Mouse (Mus musculus) bone marrow macrophage, adult 2 months (primary cell): Measurements from ENCODE around the gene Mapt. TPM values are rescaled to one million over a fixed set of nuclear protein-coding genes. Genes with fewer than 3 reads are reported as not detected.

ENCODE experiments used
- H3K27ac ChIP-seq: 2 replicates; pipeline ENCODE4 v1.5.1; 2012; ENCODE audit warnings: low read depth, low read length; ENCODE audit not compliant: insufficient read depth
- H3K4me1 ChIP-seq: 2 replicates; pipeline ENCODE4 v1.6.1; 2012; ENCODE audit warnings: low read length; ENCODE audit not compliant: control insufficient read depth, insufficient read depth
- H3K4me3 ChIP-seq: 2 replicates; pipeline ENCODE4 v1.5.1; 2012; ENCODE audit warnings: mild to moderate bottlenecking, low read length, moderate library complexity; ENCODE audit not compliant: insufficient read depth
- CTCF ChIP-seq: IDR thresholded peaks from 2 replicates; pipeline ENCODE4 v1.5.1; 2012; ENCODE audit warnings: low read depth, mild to moderate bottlenecking, low read length, moderate library complexity
- POLR2A ChIP-seq: IDR thresholded peaks from 2 replicates; pipeline ENCODE4 v1.6.1; 2012; ENCODE audit warnings: mild to moderate bottlenecking, low read depth, low read length, borderline replicate concordance
- polyA plus RNA-seq: library from polyadenylated mRNA; stranded (reverse); fragments of >200 nt; gene quantifications from 2 replicates; pipeline ENCODE4 v1.2.4, GENCODE M21; 2012; ENCODE audit not compliant: missing spikeins, insufficient read depth, insufficient read length

Mapt gene
- polyA plus RNA-seq, 1 experiment, result not detected

DNA sequence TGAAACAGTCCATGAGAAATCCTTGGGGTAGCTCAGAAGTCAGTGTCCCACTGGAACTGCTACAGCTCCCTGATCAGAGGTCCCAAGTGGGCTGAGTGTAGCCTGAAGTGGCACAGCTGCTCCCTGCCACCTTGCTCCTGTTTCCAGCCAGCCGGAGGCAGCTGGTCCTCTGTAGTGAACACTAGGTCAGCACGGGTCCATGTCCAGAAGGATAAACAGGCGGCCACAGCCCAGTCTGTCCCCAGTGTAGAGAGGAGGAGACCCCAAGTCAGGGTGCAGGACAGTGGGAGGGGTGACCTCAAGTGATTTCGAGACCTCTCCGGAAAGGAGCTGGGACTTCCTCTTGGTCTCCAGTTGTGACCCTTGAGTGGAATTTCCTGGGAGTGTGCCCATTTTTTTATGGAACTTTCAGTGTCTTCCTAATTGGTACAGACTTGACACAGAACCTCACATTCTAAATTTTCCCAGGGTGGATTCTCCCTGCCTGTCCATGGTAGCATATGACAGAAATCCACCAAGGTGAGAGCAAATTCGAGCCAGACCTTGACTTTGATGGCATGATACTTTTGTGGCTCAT is 16.0 kb downstream of the Mapt start:
- no peak for TF ChIP-seq POLR2A
- no peak for TF ChIP-seq CTCF
- Histone ChIP-seq H3K27ac (no peak overlapping the region), H3K4me3 (no peak overlapping the region), H3K4me1 (peaks cover 4% of the 10 kb centered on the region)

DNA sequence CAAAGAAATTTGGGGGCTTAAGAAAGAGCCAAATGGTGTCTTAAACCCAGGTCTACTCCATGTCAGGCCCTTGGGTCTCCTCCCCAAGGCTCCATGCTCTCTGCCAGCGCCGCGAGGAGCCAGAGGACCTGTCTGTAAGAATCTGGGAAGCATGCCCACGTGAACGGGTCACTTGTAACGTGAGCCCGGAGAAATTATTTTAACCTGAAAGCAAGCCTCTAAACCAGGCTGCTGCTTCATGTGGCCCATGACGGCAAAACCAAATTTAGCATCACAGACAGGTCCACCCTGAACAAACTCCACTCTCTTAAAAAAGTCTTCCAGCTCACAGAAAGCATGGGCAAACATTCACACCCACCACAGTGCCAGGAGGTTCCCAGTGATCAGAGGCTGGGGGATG is 18.2 kb downstream of the Mapt start:
- TF ChIP-seq CTCF, result no peak
- TF ChIP-seq POLR2A, result no peak
- H3K4me3 ChIP-seq, result no peak overlapping the region
- no peak overlapping the region for H3K27ac ChIP-seq
- H3K4me1 ChIP-seq, result peaks cover 15% of the 10 kb centered on the region

DNA sequence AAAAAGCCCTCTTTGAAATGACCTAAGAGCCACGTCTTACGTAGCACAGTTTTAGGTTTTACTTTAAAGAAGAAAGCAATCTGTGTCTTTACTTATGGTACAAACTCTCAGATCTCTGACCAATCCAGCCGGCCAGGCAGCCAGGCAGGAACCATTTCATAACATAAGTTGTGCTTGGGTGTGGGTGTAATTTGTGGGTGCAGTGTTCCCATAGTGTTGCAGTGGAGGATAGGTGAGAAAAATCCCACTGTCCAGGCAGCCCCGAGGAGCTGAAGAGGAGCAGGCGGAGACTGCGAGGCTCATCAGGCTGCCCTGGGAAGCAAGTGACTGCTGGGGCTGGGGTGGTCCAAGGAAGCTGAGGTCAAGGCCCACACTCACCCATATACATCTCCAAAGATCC is 19.9 kb downstream of the Mapt start:
- peaks cover 18% of the 10 kb centered on the region for H3K4me1 ChIP-seq
- H3K27ac ChIP-seq, result no peak overlapping the region
- no peak overlapping the region for H3K4me3 ChIP-seq
- TF ChIP-seq POLR2A (no peak), CTCF (no peak)

DNA sequence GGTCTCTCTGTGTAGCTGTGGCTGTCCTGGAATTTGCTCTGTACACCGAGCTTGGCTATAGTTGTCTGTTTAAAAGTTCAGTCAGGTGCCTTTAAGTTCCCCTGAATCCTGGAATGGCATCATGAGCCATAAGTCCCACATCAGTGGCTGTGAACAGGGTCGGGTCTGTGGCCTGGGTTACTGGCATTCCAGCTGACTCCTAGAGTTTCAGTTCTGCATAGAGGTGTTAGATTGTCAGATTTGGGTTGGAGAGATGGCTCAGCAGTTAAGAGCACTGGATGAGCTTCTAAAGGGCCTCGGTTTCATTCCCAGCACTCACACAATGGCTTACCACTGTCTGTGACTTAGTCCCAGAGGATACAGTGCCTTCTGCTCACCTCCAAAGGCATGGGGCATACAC is 20.9 kb downstream of the Mapt start:
- Histone ChIP-seq H3K4me1 (peaks cover 18% of the 10 kb centered on the region), H3K27ac (no peak overlapping the region), H3K4me3 (no peak overlapping the region)
- TF ChIP-seq POLR2A (no peak), CTCF (no peak)

DNA sequence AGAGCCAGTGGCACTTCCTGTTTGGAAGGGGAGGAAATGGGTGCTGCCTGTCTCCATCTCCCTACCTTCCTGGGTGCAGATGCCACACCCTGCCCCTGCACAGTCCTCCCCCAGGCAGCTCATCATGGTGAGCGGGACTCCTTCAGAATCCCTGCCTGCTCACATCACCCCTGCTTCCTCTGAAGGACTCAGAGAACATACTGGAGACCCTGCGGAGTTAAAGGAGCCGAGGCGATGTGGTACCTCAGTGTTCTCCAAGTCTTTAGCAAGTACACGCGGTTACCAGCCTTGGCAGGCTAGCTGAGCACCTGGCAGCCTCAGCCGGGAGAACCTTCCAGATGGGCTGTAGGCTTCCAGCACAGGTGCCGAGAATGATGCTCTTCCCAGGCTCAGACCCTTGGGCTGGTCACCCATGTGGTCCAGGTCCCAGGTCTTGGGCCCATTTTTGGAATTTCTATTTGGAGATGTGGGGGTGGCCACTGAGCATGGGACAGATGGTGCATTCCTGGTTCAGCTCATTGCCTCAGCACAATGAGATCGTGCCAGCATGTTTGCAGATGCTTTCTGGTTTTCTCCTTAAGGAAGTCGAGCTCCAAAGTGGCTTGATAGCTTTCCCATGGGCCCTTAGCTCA is 23.3 kb downstream of the Mapt start:
- Histone ChIP-seq H3K4me3 (no peak overlapping the region), H3K27ac (no peak overlapping the region), H3K4me1 (peaks cover 18% of the 10 kb centered on the region)
- TF ChIP-seq CTCF (no peak), POLR2A (no peak)

DNA sequence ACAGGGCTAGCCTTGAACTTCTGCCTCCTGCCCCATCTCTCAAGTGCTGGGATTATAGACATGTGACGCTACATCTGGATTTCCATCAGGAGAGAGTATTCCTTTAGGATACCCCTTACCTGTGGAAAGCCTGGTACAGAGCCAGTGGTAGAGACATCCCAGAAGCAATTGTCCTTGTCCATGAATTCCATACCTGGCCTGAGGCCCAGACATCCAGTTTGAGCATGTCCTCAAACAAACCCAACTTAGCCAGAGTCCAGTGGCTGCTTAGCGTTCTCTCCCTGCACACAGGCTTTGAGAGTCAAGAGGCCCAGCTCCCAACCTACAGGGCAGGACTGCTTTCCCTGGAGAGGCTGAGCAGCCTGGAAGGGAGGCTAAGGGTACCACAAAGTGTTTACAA is 25.0 kb downstream of the Mapt start:
- Histone ChIP-seq H3K4me3 (no peak overlapping the region), H3K27ac (no peak overlapping the region), H3K4me1 (peaks cover 18% of the 10 kb centered on the region)
- TF ChIP-seq POLR2A (no peak), CTCF (no peak)

DNA sequence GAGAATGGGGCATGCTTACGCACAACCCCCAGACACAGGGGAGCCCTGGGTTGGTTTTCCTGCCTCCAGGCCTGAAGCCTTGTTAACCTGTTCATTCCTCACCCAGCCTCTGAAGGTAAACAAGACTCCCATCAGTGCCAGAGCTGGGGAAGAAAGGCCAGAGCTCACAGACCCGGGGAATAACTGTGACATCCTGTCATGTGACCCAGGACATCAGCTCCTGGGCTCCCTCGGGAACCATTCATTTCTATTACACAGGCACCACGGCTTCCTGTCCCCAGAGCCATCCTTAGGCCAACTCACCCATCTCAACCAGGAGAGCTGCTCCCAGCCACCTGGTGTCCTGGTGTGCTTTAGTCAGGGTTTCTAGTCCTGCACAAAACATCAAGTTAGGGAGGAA is 27.8 kb downstream of the Mapt start:
- no peak overlapping the region for H3K27ac ChIP-seq
- no peak overlapping the region for H3K4me3 ChIP-seq
- TF ChIP-seq POLR2A (no peak), CTCF (no peak)
- peaks cover 7% of the 10 kb centered on the region for H3K4me1 ChIP-seq

DNA sequence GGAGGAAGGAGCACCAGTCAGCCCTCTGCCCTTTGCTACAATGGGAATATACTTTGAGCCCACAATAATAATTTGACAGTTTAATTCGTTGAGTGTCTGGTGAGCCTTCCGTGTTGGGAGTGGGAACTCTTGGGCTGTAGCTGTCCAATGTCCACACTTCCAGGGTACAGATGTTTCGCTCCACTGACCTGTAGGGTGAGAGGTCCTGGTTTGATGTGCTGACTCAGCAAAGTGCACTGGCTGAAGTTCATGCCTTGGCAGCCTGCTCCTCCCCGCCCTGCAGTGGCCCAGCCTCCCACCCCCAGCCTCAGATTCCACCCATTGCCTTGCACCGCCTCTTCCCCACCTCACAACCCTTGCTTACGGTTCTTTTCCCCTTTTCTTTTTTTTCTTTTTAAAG is 33.5 kb downstream of the Mapt start:
- no peak overlapping the region for H3K27ac ChIP-seq
- TF ChIP-seq POLR2A (no peak), CTCF (no peak)
- H3K4me3 ChIP-seq, result no peak overlapping the region
- H3K4me1 ChIP-seq, result no peaks in the 10 kb centered on the region

DNA sequence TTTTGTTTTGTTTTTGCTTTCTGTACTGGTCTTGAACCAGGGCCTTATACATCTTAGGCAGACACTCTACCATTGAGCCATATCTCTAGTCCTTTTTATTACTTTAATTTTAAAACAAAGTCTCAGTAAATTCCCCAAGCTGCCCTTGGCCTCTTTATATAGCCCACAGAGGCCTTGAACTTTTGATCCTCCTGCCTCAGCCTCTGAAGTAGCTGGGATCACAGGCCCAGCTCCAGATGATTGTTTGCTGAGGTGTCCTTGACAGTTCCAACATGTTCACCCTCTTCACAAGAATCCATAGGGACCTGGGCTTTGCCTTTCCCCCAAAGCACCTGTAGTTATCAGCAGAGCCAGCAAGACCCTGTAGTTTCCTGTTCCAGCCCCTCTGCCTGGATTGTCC is 34.5 kb downstream of the Mapt start:
- H3K4me3 ChIP-seq, result no peak overlapping the region
- H3K4me1 ChIP-seq, result no peaks in the 10 kb centered on the region
- no peak overlapping the region for H3K27ac ChIP-seq
- TF ChIP-seq CTCF (no peak), POLR2A (no peak)

DNA sequence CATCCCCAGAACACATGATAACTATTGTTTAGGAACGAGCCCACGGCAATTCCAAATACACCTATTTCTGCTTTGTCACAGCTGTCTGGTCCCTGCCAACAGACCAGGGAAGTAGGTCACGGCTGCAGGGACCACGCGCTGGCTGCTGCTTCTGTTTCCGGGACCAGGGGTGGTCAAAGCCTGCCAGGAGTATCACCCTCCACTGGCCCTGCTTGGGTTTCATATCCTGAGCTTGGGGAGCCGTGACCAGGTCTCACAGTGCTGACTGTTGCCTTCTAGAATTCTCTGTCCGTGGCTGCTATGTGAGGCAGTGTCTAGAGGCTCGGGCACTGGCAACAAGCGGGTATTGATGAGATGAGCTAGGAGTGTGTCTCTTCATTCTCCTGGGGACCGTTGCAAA is 36.2 kb downstream of the Mapt start:
- H3K4me1 ChIP-seq, result no peaks in the 10 kb centered on the region
- no peak for TF ChIP-seq CTCF
- TF ChIP-seq POLR2A, result no peak
- H3K4me3 ChIP-seq, result no peak overlapping the region
- no peak overlapping the region for H3K27ac ChIP-seq
